Mouse (Mus musculus) heart, embryonic 10.5 days (tissue): ENCODE data around the gene Rangrf. TPM values are rescaled to one million over a fixed set of nuclear protein-coding genes. Genes with fewer than 3 reads are reported as not detected.
"Not testable (repeated sequence)": the region's sequence is repeated elsewhere in the genome, so short reads cannot be mapped to it uniquely, and the experiment has no call there.

Experiments
- DNase-seq: peaks from one replicate; pipeline ENCODE4 v3.0.0-alpha.2; 2017; ENCODE audit warnings: low spot score
- H3K27ac ChIP-seq: fragments of 300-500 bp; sonication (generic); 2 replicates; pipeline ENCODE4 v1.5.1; 2016; ENCODE audit warnings: mild to moderate bottlenecking
- H3K27me3 ChIP-seq: fragments of 300-500 bp; sonication (generic); 2 replicates; pipeline ENCODE4 v1.6.1; 2016; ENCODE audit warnings: mild to moderate bottlenecking; ENCODE audit not compliant: poor library complexity, insufficient read depth, severe bottlenecking
- H3K36me3 ChIP-seq: fragments of 300-500 bp; sonication (generic); 2 replicates; pipeline ENCODE4 v1.6.1; 2016; ENCODE audit warnings: mild to moderate bottlenecking, moderate library complexity
- H3K4me1 ChIP-seq: fragments of 300-500 bp; sonication (generic); 2 replicates; pipeline ENCODE4 v1.6.1; 2016; ENCODE audit warnings: mild to moderate bottlenecking
- H3K4me3 ChIP-seq: fragments of 300-500 bp; sonication (generic); 2 replicates; pipeline ENCODE4 v1.5.1; 2016; ENCODE audit warnings: mild to moderate bottlenecking, moderate library complexity
- H3K9me3 ChIP-seq: fragments of 300-500 bp; sonication (generic); 2 replicates; pipeline ENCODE4 v1.6.1; 2016; ENCODE audit warnings: mild to moderate bottlenecking, moderate library complexity
- WGBS: fragments of 180-500 bp; shearing (Covaris S2); methylation state at CpG from one replicate; pipeline ENCODE4 v1.1.7; 2016; 5-methylcytosine and 5-hydroxymethylcytosine counted together
- polyA plus RNA-seq: library from polyadenylated mRNA; unstranded; fragments of >200 nt; fragmentation: Nextera tagmentation; extraction: Ambion mirVana; gene quantifications from 2 replicates; pipeline ENCODE4 v1.2.1, GENCODE M21; 2016

Rangrf gene
- polyA plus RNA-seq, 1 experiment from 2014 or later: 79.6 TPM

DNA sequence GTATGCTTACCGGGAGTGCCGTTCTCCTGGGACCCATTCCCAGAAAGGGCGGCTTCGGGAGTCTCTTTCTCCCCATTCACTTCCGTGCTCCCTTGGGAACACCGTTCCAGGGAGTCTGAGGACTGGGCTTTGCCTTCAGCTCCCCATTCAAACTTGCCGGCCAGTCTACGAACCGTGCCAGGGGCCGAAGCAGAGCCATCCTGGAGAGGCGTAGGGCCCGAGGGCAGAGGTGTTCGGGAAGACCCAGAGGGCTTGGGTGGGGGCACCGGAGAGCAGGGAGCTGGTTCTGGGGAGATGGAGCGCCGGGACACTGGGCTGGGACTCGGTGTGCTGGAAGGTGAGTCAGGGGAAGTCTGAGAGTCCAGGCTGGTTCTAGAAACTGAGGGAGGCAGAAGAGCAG, 20.6 kb downstream of the Rangrf start:
- H3K4me1 ChIP-seq: peaks cover 49% of the 10 kb centered on the region
- peak overlapping the region; percentile 60 for H3K4me3 ChIP-seq
- no peak for DNase-seq
- peak overlapping the region; percentile 69 for H3K27ac ChIP-seq
- peaks cover 11% of the 10 kb centered on the region; the same call in 1 of the 2 replicates for H3K36me3 ChIP-seq
- no peaks in the 10 kb centered on the region for H3K9me3 ChIP-seq
- WGBS: 2% methylated on average over 17 of the region's 17 CpGs
- peaks cover 64% of the 10 kb centered on the region for H3K27me3 ChIP-seq

DNA sequence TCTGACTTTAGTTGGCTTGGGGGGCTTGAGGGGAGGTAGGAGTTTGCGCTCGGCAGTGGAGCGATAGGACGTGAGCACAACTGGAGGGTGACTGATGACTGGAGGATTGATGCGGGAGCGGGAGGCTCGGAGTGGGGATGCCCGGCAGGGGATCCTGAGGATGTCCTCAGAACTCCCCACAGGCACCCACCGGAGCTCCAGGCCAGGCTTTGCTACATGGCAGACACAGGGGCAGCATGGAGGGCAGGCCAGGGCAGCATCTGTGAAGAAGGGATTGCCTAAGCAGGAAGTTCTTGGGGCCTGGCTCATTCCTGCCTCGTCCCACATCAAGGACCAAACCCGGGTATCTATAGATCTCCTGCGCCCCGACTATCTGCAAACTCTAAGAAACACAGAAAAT, 21.1 kb downstream of the Rangrf start:
- WGBS: 8% methylated on average over 13 of the region's 13 CpGs
- no peak for DNase-seq
- Histone ChIP-seq H3K4me1 (peaks cover 49% of the 10 kb centered on the region), H3K9me3 (no peaks in the 10 kb centered on the region), H3K27me3 (peaks cover 64% of the 10 kb centered on the region), H3K27ac (no peak overlapping the region), H3K36me3 (peaks cover 11% of the 10 kb centered on the region; the same call in 1 of the 2 replicates), H3K4me3 (peak overlapping the region; percentile 60)

DNA sequence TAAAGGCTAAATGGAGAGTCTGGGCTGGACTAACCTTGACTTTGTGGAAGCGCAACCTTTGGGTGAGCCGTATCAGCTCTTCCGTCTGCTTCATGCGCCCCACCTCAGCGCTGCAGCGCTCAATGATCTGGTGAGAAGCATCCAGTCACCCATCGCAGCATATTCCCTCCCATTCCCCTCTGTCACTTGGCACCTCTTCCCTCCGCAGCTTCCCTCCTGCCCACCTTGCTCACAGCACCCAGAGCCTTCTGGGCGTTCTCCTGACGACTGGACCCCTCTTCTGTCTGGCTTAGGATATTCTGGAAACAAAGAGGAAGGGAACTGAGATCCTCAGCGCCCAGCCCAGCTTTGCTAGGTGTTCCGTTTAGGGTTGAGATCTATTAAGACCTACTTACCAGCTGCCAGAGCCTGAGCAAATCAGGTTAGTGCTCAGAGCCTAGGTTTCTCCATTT, 27.4 kb downstream of the Rangrf start:
- Histone ChIP-seq H3K4me3 (peak overlapping the region; percentile 53), H3K36me3 (peaks cover 26% of the 10 kb centered on the region; the same call in 1 of the 2 replicates), H3K4me1 (peaks cover 33% of the 10 kb centered on the region), H3K27me3 (peaks cover 33% of the 10 kb centered on the region), H3K27ac (0 out of 2 replicates have a peak overlapping the region, but pooled peaks have one; percentile 57), H3K9me3 (no peaks in the 10 kb centered on the region)
- DNase-seq: no peak
- WGBS: 15% methylated on average over 12 of the region's 12 CpGs

DNA sequence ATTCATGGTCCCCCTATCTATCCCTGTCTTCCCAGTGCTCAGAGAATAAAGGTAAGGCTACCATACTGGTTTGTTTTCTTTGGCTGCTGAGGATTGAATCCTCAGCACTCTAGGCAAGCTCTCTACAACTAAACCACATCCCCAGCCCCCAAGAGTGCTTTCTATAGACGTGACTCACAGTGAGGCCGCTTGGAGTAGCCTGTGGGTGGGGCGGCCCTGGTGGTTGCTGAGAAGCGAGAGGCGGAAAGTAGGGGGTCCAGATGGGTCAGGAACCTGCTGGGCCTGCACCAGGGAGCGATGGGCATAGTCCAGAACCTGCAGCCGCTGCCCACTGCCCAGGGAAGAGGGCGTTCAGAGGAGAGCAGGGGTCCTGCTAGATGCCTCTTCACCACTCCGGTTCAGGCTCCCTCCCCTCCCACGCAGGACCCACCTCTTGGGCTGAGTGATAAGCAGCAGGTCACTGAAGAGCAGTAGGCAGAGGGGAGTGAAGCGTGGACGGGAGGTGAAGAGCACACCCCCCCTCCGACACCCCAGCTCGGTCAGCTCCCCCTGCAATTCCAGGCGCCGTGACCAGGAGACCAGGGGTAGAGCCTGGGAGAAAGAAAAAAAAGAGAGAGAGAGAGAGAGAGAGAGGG, 28.1 kb downstream of the Rangrf start:
- H3K9me3 ChIP-seq: no peaks in the 10 kb centered on the region
- H3K4me3 ChIP-seq: peak overlapping the region; percentile 53
- H3K36me3 ChIP-seq: peaks cover 25% of the 10 kb centered on the region; the same call in 1 of the 2 replicates
- peak overlapping the region; percentile 57; the same call in 1 of the 2 replicates for H3K27ac ChIP-seq
- peaks cover 34% of the 10 kb centered on the region for H3K4me1 ChIP-seq
- peaks cover 31% of the 10 kb centered on the region for H3K27me3 ChIP-seq
- DNase-seq: no peak
- WGBS: 19% methylated on average over 14 of the region's 16 CpGs

DNA sequence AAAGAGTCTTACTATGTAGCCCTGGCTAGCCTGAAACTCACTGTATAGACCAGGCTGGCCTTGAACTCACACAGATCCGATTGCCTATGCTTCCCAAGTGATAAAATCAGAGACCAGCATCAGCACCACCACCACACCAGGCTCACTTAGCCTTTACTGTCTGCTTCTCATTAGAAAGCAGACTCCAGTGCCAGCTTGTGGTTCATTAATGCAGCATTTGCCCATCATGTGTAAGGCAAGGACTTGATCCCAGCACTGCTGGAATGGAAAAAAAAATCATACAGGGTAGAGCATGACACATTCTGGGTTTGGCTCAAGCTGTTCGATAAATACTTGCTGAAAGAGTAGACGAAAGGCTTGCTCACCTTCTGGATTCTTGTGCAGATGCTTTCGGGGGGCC, 29.0 kb downstream of the Rangrf start:
- Histone ChIP-seq H3K27ac (no peak overlapping the region), H3K36me3 (peaks cover 21% of the 10 kb centered on the region; the same call in 1 of the 2 replicates), H3K4me3 (no peak overlapping the region), H3K9me3 (no peaks in the 10 kb centered on the region), H3K27me3 (peaks cover 22% of the 10 kb centered on the region), H3K4me1 (peaks cover 26% of the 10 kb centered on the region)
- 92% methylated on average over 4 of the region's 4 CpGs for WGBS
- no peak for DNase-seq

DNA sequence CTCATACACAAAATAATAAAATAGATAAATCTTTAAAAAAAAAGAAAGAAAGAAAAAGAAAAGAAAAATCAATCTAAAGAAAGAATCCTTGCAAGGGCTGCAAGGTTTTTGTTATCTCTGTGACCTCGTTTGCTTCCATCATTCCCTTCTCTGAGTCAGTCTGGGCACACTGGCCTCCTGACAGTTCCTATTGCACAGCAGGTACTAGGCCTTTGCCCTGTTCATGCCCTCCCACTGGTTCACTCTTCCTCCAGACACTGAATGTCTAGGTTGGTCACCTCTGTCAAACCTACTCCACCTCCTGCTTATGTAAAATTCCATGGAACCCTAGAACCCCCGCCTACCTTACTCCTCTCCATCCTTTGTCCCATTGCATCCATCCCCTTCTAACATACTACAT, 29.7 kb downstream of the Rangrf start:
- 72% methylated on average over 2 of the region's 2 CpGs for WGBS
- DNase-seq: no peak
- Histone ChIP-seq H3K27me3 (peaks cover 20% of the 10 kb centered on the region), H3K4me3 (no peak overlapping the region), H3K4me1 (peaks cover 30% of the 10 kb centered on the region), H3K27ac (no peak overlapping the region), H3K36me3 (peaks cover 21% of the 10 kb centered on the region; the same call in 1 of the 2 replicates), H3K9me3 (no peaks in the 10 kb centered on the region)

DNA sequence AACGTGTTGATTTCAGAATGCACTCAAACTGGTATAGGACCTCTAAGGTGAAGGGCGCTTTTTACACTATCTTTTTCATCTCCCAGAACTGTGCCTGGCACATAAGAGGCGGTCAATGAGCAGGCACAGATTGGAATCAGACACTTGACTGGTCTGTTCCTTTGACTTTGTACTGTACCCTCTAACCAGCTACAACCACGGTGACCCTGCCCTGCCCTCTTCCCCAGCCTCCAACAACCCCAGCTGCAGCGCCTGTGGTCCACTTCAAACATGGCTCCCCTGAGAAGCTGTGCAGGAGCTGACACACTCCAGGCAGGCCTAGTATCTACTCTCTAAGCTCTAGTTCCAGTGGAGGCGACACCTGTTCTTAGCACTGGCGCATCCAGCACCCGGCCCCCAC, 32.3 kb downstream of the Rangrf start:
- DNase-seq: no peak
- Histone ChIP-seq H3K4me3 (no peak overlapping the region), H3K9me3 (no peaks in the 10 kb centered on the region), H3K27me3 (peaks cover 20% of the 10 kb centered on the region), H3K27ac (no peak overlapping the region), H3K4me1 (peaks cover 32% of the 10 kb centered on the region), H3K36me3 (peaks cover 18% of the 10 kb centered on the region; the same call in 1 of the 2 replicates)
- WGBS: 73% methylated on average over 8 of the region's 8 CpGs

DNA sequence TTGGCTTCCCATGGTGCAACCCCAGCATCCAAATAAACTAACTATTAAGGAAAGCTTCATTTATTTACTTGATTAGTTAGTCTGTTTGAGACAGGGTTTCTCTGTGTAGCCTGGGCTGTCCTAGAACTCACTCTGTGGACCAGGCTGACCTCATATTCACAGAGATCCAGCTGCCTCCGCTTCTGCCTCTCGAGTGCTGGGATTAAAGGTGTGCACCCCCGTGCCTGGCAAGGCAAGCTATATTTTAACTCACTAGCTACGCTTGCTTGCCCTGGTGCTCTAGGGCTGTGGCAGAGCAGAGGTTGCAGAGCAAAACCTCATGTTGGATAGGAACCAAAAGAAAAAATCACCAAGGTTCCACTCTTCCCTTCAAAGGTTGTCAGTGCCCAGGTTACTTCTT, 34.5 kb downstream of the Rangrf start:
- peaks cover 18% of the 10 kb centered on the region; the same call in 1 of the 2 replicates for H3K4me1 ChIP-seq
- H3K4me3 ChIP-seq: peak overlapping the region; percentile 59
- no peak for DNase-seq
- H3K36me3 ChIP-seq: peaks cover 13% of the 10 kb centered on the region; the same call in 1 of the 2 replicates
- WGBS: 62% methylated on average over 4 of the region's 4 CpGs
- no peaks in the 10 kb centered on the region for H3K9me3 ChIP-seq
- H3K27ac ChIP-seq: peak overlapping the region; percentile 87; the same call in 1 of the 2 replicates
- no peaks in the 10 kb centered on the region for H3K27me3 ChIP-seq

DNA sequence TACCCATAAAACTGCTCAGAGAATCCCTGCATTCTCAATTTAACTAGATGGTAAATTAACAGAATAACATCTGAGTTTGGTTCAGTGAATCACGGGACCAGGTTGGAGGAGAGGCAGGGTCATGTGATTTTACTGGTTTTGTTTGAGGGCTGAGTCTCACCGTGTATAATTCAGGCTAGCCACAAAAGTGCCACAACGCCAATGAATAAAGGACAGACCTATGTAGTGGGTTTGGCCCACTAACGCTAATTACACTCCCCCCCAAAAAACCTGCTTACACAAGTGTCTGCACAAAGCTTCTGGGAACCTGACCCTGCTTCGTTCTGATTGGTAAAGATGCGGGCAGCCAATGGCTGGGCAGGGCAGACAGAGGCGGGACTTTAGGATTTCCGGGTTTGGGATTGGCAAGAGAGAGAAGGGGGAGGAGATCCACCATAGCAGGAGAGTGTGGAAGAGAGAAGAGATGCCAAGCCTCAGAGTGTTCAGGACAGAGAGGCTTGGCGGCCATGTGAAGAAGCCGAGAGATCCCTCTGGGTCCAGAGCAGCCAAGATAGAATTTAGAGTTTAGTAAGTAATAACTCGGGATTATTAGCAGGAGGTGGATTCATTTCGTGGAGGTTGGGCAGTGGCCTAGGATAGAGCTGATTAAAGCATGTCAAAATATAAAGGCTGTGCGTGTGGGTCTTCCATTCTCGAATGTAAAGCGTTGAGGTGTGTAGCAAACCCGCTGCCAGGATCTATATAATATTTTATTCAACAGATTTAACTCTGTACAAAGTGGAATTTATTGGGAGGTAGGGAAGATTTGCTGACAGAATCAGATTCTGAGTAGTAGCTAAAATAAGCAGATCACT, 35.3 kb downstream of the Rangrf start:
- DNase-seq: peak; percentile 95
- WGBS: 7% methylated on average over 16 of the region's 16 CpGs
- Histone ChIP-seq H3K4me1 (peaks cover 18% of the 10 kb centered on the region; the same call in 1 of the 2 replicates), H3K27me3 (no peaks in the 10 kb centered on the region), H3K27ac (peak overlapping the region; percentile 87), H3K4me3 (peak overlapping the region; percentile 59), H3K9me3 (no peaks in the 10 kb centered on the region), H3K36me3 (peaks cover 8% of the 10 kb centered on the region; the same call in 1 of the 2 replicates)

DNA sequence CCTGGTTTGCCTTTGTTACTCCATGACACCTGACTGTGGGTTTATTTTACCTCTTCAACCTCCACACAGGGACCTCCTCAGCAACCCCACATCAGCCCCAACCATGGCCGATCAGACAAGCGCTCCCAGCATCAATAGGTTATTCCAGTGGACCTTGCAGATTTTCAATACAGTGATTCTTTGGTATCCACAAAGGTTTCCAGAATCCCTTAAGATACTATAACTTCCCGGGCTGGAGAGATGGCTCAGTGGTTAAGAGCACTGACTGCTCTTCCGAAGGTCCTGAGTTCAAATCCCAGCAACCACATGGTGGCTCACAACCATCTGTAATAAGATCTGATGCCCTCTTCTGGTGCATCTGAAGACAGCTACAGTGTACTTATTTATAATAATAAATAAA, 38.0 kb downstream of the Rangrf start:
- not testable (repeated sequence) for H3K36me3 ChIP-seq, H3K9me3 ChIP-seq, DNase-seq, H3K27me3 ChIP-seq, H3K4me3 ChIP-seq, H3K4me1 ChIP-seq, H3K27ac ChIP-seq
- 77% methylated on average over 4 of the region's 4 CpGs for WGBS

DNA sequence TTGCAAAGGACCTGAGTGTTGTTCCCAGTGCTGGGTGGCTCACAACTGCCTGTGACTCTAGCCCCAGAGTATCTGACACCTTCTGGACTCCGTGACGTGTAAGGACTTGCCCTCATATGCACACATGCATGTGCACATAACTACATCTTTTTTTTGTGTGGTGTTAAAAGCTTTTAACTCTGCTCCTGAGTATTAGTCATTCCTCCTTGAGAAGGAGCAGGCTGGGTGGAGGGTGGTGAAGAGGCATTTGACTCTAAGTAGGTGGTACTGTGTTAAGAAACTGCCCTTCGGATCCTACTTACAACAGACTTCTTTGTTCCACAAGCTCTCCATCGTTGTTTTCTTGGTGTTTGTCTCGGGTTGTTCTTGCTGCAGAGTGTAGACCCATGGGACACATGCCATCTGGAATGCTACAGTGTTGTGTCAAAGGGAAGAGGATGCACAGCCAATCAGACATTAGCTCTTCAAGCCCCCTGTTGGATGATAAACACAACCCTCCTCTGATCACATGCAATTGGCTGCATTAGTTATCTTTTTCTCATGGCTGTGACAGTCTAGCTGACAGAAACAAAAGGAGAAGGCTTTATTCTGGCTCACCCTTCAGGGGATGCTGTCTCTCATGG, 41.0 kb downstream of the Rangrf start:
- H3K27ac ChIP-seq: no peak overlapping the region
- WGBS: 72% methylated on average over 5 of the region's 5 CpGs
- no peaks in the 10 kb centered on the region for H3K4me1 ChIP-seq
- no peak for DNase-seq
- H3K4me3 ChIP-seq: no peak overlapping the region
- no peaks in the 10 kb centered on the region for H3K27me3 ChIP-seq
- H3K36me3 ChIP-seq: no peaks in the 10 kb centered on the region
- no peaks in the 10 kb centered on the region for H3K9me3 ChIP-seq

DNA sequence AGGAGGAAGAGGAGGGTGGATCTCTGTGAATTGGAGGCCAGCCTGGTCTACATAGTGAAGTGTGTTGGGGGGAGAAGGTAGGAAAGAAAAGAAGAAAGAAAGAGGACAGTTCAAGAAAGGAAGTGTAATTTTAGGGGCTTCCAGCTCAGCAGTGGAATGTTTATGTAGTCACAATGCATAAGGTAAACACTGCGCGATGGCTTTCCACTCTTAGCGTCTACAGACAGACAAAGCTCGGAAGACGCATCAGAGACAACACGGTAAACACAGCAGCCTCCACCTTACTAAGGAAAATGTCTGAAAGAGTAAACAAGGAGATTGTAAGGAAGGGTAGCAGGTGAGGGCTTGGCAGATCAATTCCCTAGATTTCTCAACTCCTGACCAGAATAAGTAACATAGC, 45.0 kb downstream of the Rangrf start:
- WGBS: 69% methylated on average over 6 of the region's 6 CpGs
- Histone ChIP-seq H3K36me3 (no peaks in the 10 kb centered on the region), H3K27ac (no peak overlapping the region), H3K4me3 (no peak overlapping the region), H3K4me1 (no peaks in the 10 kb centered on the region), H3K27me3 (no peaks in the 10 kb centered on the region), H3K9me3 (no peaks in the 10 kb centered on the region)
- DNase-seq: no peak
